Mouse (Mus musculus) C2C12 (cell line): ENCODE results near the gene Jade3.

Source experiments
- CEBPB ChIP-seq: IDR thresholded peaks from one replicate; pipeline ENCODE4 v1.6.1; 2011; ENCODE audit warnings: low read depth, mild to moderate bottlenecking, control low read depth, moderate library complexity
- CTCF ChIP-seq: IDR thresholded peaks from one replicate; pipeline ENCODE4 v1.5.1; 2011; ENCODE audit not compliant: control insufficient read depth, insufficient read depth, insufficient read length
- FOSL1 ChIP-seq: IDR thresholded peaks from one replicate; pipeline ENCODE4 v1.8.0; 2011; ENCODE audit warnings: mild to moderate bottlenecking, low read length; ENCODE audit not compliant: poor library complexity, insufficient read depth, severe bottlenecking
- MAX ChIP-seq: IDR thresholded peaks from one replicate; pipeline ENCODE4 v1.6.1; 2011; ENCODE audit warnings: mild to moderate bottlenecking, control low read depth
- MYOD1 ChIP-seq: IDR thresholded peaks from one replicate; pipeline ENCODE4 v1.6.1; 2011; ENCODE audit warnings: low read depth; ENCODE audit not compliant: control insufficient read depth, insufficient read length
- MYOG ChIP-seq: IDR thresholded peaks from one replicate; pipeline ENCODE4 v1.6.1; 2011; ENCODE audit not compliant: control insufficient read depth, insufficient read length; ENCODE audit errors: extremely low read depth
- USF1 ChIP-seq: IDR thresholded peaks from one replicate; pipeline ENCODE4 v1.6.1; 2011; ENCODE audit warnings: low read depth, mild to moderate bottlenecking, control low read depth, moderate library complexity

DNA sequence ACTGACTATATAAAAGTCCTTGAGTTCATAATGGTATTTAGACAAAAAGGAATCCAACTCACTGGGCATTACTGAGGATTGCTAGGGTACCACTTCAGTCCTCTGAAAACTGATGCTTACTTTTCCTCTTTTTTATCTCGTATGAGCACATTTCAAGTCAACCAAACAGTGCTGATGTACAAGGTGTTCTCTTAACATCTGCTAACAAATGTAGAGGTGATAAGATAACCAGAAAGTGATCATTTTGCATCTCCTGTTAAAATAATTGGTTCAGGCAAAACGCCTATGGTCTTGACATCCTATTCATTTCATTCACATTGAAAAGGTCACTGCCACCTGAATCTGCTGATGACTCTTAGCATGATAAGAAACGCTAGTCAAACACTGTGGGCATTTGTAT lies 32.5 kb upstream of the Jade3 start:
- TF ChIP-seq CTCF (no peak), CEBPB (no peak), MYOD1 (no peak), USF1 (no peak), MAX (no peak), MYOG (no peak), FOSL1 (no peak)
